Mouse (Mus musculus) embryonic fibroblast, embryonic 13.5 days (primary cell): ENCODE results near the gene Acvrl1.

Experiments used
- CTCF ChIP-seq: IDR thresholded peaks from 2 replicates; pipeline ENCODE4 v1.5.1; 2011; ENCODE audit warnings: mild to moderate bottlenecking, control low read depth, low read length, moderate library complexity, borderline replicate concordance; ENCODE audit not compliant: insufficient read depth
- POLR2A ChIP-seq: IDR thresholded peaks from 2 replicates; pipeline ENCODE4 v1.6.1; 2011; ENCODE audit warnings: low read depth, mild to moderate bottlenecking, control low read depth, low read length, moderate library complexity

- TF ChIP-seq POLR2A (no peak), CTCF (no peak)
Measured at GRCm38 (mm10) chr15:101121411-101122289, 6.7 kb upstream of the Acvrl1 start.
